ENCODE assay signal across 9 mouse cellular contexts in genomic region chr4:107701116-107701515, GRCm38 (mm10). TPM values are rescaled to one million over a fixed set of nuclear protein-coding genes. Genes with fewer than 3 reads are reported as not detected.
DNase-seq lines count a peak whose midpoint lies in the region; ATAC-seq and TF ChIP-seq lines count a peak whose summit lies in the region.
"Had no signal": no experiment of that assay in that cellular context is flagged by ENCODE, and none has a peak within 500 bp of the region (broad histone marks: within the 10 kb centered on the region; RNA-seq: fewer than 3 reads in every experiment).

No protein-coding gene starts in this region.

- no peak overlapping the region for H3K4me3 ChIP-seq in intestine, postnatal 0 days (ENCODE audit: low read depth, low read length)
- H3K4me3 ChIP-seq in intestine, embryonic 16.5 days (ENCODE audit: low read length), result no peak overlapping the region
- H3K4me3 ChIP-seq in G1E (ENCODE audit: low read depth, low read length), result no peak overlapping the region
- H3K4me3 ChIP-seq in left cerebral cortex, adult 2 months, result no peak overlapping the region
- H3K4me3 ChIP-seq: limb, embryonic 15.5 days had no signal

- TF ChIP-seq CTCF in intestine, postnatal 0 days (IDR thresholded peaks at IDR 0.05; ENCODE audit: low read depth), result peak; percentile 67
- TF ChIP-seq CTCF in G1E (IDR thresholded peaks at IDR 0.05; ENCODE audit: low read depth, low read length), result peak; percentile 38; the same call in 1 of the 2 replicates
- TF ChIP-seq CTCF in brain, embryonic 14.5 days (IDR thresholded peaks at IDR 0.05; ENCODE audit: borderline replicate concordance, extremely low read depth, insufficient read depth, insufficient read length), result peak; percentile 67; the same call in 1 of the 2 replicates
- TF ChIP-seq CTCF in left cerebral cortex, adult 2 months (IDR thresholded peaks at IDR 0.05), result peak; percentile 75

- ATAC-seq in intestine, postnatal 0 days, result no peak
- no peak for ATAC-seq in intestine, embryonic 16.5 days
- no peak for ATAC-seq in G1E (ENCODE audit: extremely low read depth, insufficient number of reproducible peaks, low FRiP score, poor library complexity, severe bottlenecking)
- no peak for ATAC-seq in megakaryocyte-erythroid progenitor cell, adult 5-6 weeks (replicated peaks; ENCODE audit: low FRiP score, low TSS enrichment, poor library complexity, severe bottlenecking)

- no peaks in the 10 kb centered on the region; the same call in 1 of the 2 replicates for H3K27me3 ChIP-seq in intestine, postnatal 0 days (replicated peaks; ENCODE audit: control insufficient read depth, insufficient read depth, low read length)
- no peaks in the 10 kb centered on the region for H3K27me3 ChIP-seq in intestine, embryonic 16.5 days (replicated peaks; ENCODE audit: control insufficient read depth, insufficient read depth, low read length)
- peaks cover 5% of the 10 kb centered on the region; the same call in 1 of the 2 replicates for H3K27me3 ChIP-seq in G1E (ENCODE audit: insufficient read depth, low read length)

- H3K27ac ChIP-seq in intestine, postnatal 0 days (ENCODE audit: low read depth, low read length), result no peak overlapping the region
- no peak overlapping the region for H3K27ac ChIP-seq in intestine, embryonic 16.5 days (ENCODE audit: low read length)
- H3K27ac ChIP-seq in left cerebral cortex, adult 2 months, result no peak overlapping the region
- H3K27ac ChIP-seq: limb, embryonic 15.5 days had no signal

- H3K9ac ChIP-seq in intestine, postnatal 0 days (ENCODE audit: low read depth, low read length), result no peak overlapping the region
- no peak overlapping the region for H3K9ac ChIP-seq in intestine, embryonic 16.5 days (ENCODE audit: low read depth, low read length)
- H3K9ac ChIP-seq: limb, embryonic 15.5 days had no signal

- no peak for TF ChIP-seq POLR2A in brain, embryonic 14.5 days (IDR thresholded peaks at IDR 0.05; ENCODE audit: borderline replicate concordance, extremely low read depth, insufficient read depth, insufficient read length, poor library complexity, severe bottlenecking)

- H3K4me1 ChIP-seq in intestine, postnatal 0 days (replicated peaks; ENCODE audit: control insufficient read depth, insufficient read depth, low read length), result no peaks in the 10 kb centered on the region
- no peaks in the 10 kb centered on the region for H3K4me1 ChIP-seq in intestine, embryonic 16.5 days (ENCODE audit: control insufficient read depth, insufficient read depth, low read length)
- peaks cover 4% of the 10 kb centered on the region; the same call in 1 of the 2 replicates for H3K4me1 ChIP-seq in G1E (ENCODE audit: insufficient read depth, low read depth, low read length)
- H3K4me1 ChIP-seq: limb, embryonic 15.5 days had no signal

- DNase-seq in G1E (ENCODE audit: low spot score), result no peak
- DNase-seq in brain, embryonic 14.5 days (ENCODE audit: low read depth), result peak; percentile 80
- peak; percentile 53 to 68 for DNase-seq in frontal cortex, postnatal 36 days (ENCODE audit: low spot score in 2 of 2)
- peak; percentile 36 to 63 for DNase-seq in left cerebral cortex, adult 2 months (ENCODE audit: extremely low spot score in 1 of 2, low spot score in 2 of 2)
- peak; percentile 80 for DNase-seq in retina, postnatal 1 day

- intact Hi-C loops in left cerebral cortex, adult 2 months (cut with DNase I), result no loop called here

- no peak overlapping the region for H3K4me2 ChIP-seq in intestine, postnatal 0 days (replicated peaks; ENCODE audit: low read depth)
- H3K4me2 ChIP-seq in intestine, embryonic 16.5 days (ENCODE audit: low read depth, low read length), result no peak overlapping the region
- H3K4me2 ChIP-seq: limb, embryonic 15.5 days had no signal

- no peaks in the 10 kb centered on the region for H3K9me3 ChIP-seq in intestine, postnatal 0 days (ENCODE audit: control insufficient read depth)
- peaks cover 5% of the 10 kb centered on the region; the same call in 1 of the 2 replicates for H3K9me3 ChIP-seq in intestine, embryonic 16.5 days (ENCODE audit: control insufficient read depth, low read length)
- no peaks in the 10 kb centered on the region for H3K9me3 ChIP-seq in G1E (replicated peaks)
- H3K9me3 ChIP-seq: limb, embryonic 15.5 days had no signal

- WGBS in intestine, postnatal 0 days, result 31% methylated on average over 11 of the region's 11 CpGs
- 37% methylated on average over 11 of the region's 11 CpGs for WGBS in intestine, embryonic 16.5 days

- H3K36me3 ChIP-seq in intestine, postnatal 0 days (ENCODE audit: control insufficient read depth, insufficient read depth), result no peaks in the 10 kb centered on the region
- no peaks in the 10 kb centered on the region for H3K36me3 ChIP-seq in intestine, embryonic 16.5 days (ENCODE audit: control insufficient read depth, insufficient read depth, low read length)
- no peaks in the 10 kb centered on the region for H3K36me3 ChIP-seq in G1E (replicated peaks)
- H3K36me3 ChIP-seq: limb, embryonic 15.5 days had no signal

RNA-seq across cellular contexts. Expression of gene Dmrtb1, which starts 17.1 kb away (rescaled TPM):
- polyA plus RNA-seq in intestine, postnatal 0 days (2015; fragmentation: Nextera tagmentation; extraction: Ambion mirVana), result not detected in 2 replicates
- not detected in 2 replicates for polyA plus RNA-seq in intestine, embryonic 16.5 days (2015; fragmentation: Nextera tagmentation; extraction: Ambion mirVana)
- total RNA-seq in G1E (2014; fragmentation: Nextera tagmentation), result not detected in 2 replicates
- total RNA-seq in G1E (2017), result not detected in 2 replicates
- not detected in 2 replicates for polyA plus RNA-seq in G1E (2012)
- polyA plus RNA-seq in brain, embryonic 14.5 days (2012; rRNA removed), result 61.0 and 82.4 TPM in 2 replicates
- total RNA-seq in left cerebral cortex, adult 2 months (2021), result under 1 TPM; 0.27 to 0.44 TPM
- not detected in 2 replicates for total RNA-seq in megakaryocyte-erythroid progenitor cell, adult 5-6 weeks (2014; fragmentation: Nextera tagmentation)
- total RNA-seq in megakaryocyte-erythroid progenitor cell, adult 5-6 weeks (2017), result not detected in 2 replicates

Comparison
In these comparisons a context has a peak if more than half of its experiments do, and no peak if none do; other contexts are left out.
1. RNA of gene Dmrtb1, which starts 17.1 kb away (polyA plus RNA-seq): 61.0 to 82.4 TPM in brain, embryonic 14.5 days; not detected in intestine, postnatal 0 days, not detected in intestine, embryonic 16.5 days and not detected in G1E; every median in the first group is over 10 times any median in the second.
2. Peak in every context shown above with its lines, with median percentiles within 50 percentile points of each other: CTCF ChIP-seq.